Mouse (Mus musculus) CH12.LX (cell line): ENCODE measurements around the gene Mfsd4b1. TPM values are rescaled to one million over a fixed set of nuclear protein-coding genes. Genes with fewer than 3 reads are reported as not detected.

ENCODE experiments used
- DNase-seq: peaks from one replicate; pipeline ENCODE4 v3.0.0-alpha.2; 2013; ENCODE audit errors: extremely low read depth
- H3K27ac ChIP-seq: 2 replicates; pipeline ENCODE4 v1.5.1; 2012; ENCODE audit warnings: low read depth, mild to moderate bottlenecking, control low read depth, moderate library complexity; ENCODE audit not compliant: insufficient read depth
- H3K27me3 ChIP-seq: replicated peaks from 2 replicates; pipeline ENCODE3; 2012; ENCODE audit warnings: inconsistent platforms
- H3K36me3 ChIP-seq, 2 experiments: replicated peaks in 1 of 2; 2 replicates each; pipeline versions ENCODE3 to v1.6.1; 2012; ENCODE audit warnings: inconsistent platforms in 1 of 2, low read length in 1 of 2, mild to moderate bottlenecking in 1 of 2, mixed read lengths in 1 of 2, moderate library complexity in 1 of 2; ENCODE audit not compliant: control insufficient read depth in 1 of 2, insufficient read depth in 1 of 2
- H3K4me1 ChIP-seq, 2 experiments: 2 replicates each; pipeline ENCODE4 v1.6.1; 2012; ENCODE audit warnings: inconsistent platforms in 1 of 2, moderate library complexity in 1 of 2; ENCODE audit not compliant: insufficient read depth in 2 of 2, control insufficient read depth in 1 of 2
- H3K4me2 ChIP-seq: 2 replicates; pipeline ENCODE4 v1.6.1; 2012; ENCODE audit warnings: low read depth, mild to moderate bottlenecking, control low read depth; ENCODE audit not compliant: poor library complexity, insufficient read depth, severe bottlenecking
- H3K4me3 ChIP-seq, 3 experiments: fragments of 150-350 bp in 1 of 3; sonication (generic) in 1 of 3; replicated peaks in 1 of 3; 2 replicates each; pipeline versions ENCODE3 to v1.5.1; 2011 to 2012; ENCODE audit warnings: low read depth in 2 of 3, low read length in 2 of 3, mild to moderate bottlenecking in 2 of 3, moderate library complexity in 2 of 3, control low read depth in 1 of 3, improper control_type of control experiment in 1 of 3, inconsistent platforms in 1 of 3, mixed read lengths in 1 of 3; ENCODE audit not compliant: poor library complexity in 1 of 3
- H3K79me2 ChIP-seq: replicated peaks from 2 replicates; pipeline ENCODE4 v1.6.1; 2012; ENCODE audit warnings: mild to moderate bottlenecking, moderate library complexity; ENCODE audit not compliant: control insufficient read depth, poor library complexity, insufficient read depth, severe bottlenecking; ENCODE audit errors: extremely low read depth
- H3K9ac ChIP-seq: 2 replicates; pipeline ENCODE4 v1.6.1; 2012; ENCODE audit warnings: low read depth, mild to moderate bottlenecking, control low read depth, moderate library complexity; ENCODE audit not compliant: insufficient read depth
- H3K9me3 ChIP-seq: replicated peaks from 2 replicates; pipeline ENCODE3; 2012; ENCODE audit warnings: low read length, inconsistent platforms, mixed read lengths
- BHLHE40 ChIP-seq: IDR thresholded peaks from 2 replicates; pipeline ENCODE4 v1.6.1; 2011; ENCODE audit warnings: mild to moderate bottlenecking, low read depth, low read length, improper control_type of control experiment
- CHD1 ChIP-seq: IDR thresholded peaks from 2 replicates; pipeline ENCODE4 v1.6.1; 2012; ENCODE audit warnings: low read depth, low read length, improper control_type of control experiment, inconsistent platforms
- CTCF ChIP-seq, 2 experiments: IDR thresholded peaks in 1 of 2; conservative IDR thresholded peaks in 1 of 2; 2 replicates each; pipeline ENCODE4 v1.5.1; 2011 to 2012; ENCODE audit warnings: low read depth in 2 of 2, low read length in 2 of 2, improper control_type of control experiment in 1 of 2, inconsistent platforms in 1 of 2, mild to moderate bottlenecking in 1 of 2, moderate library complexity in 1 of 2
- E2F4 ChIP-seq: IDR thresholded peaks from 2 replicates; pipeline ENCODE4 v1.6.1; 2011; ENCODE audit warnings: low read depth, low read length, improper control_type of control experiment; ENCODE audit not compliant: insufficient replicate concordance
- EP300 ChIP-seq: IDR thresholded peaks from 2 replicates; pipeline ENCODE4 v1.6.1; 2011; ENCODE audit warnings: low read length, improper control_type of control experiment
- ETS1 ChIP-seq: conservative IDR thresholded peaks from 2 replicates; pipeline ENCODE4 v1.6.1; 2012; ENCODE audit warnings: low read depth, mild to moderate bottlenecking, inconsistent platforms, low read length, improper control_type of control experiment, moderate library complexity
- JUN ChIP-seq: IDR thresholded peaks from 2 replicates; pipeline ENCODE4 v1.6.1; 2011; ENCODE audit warnings: low read depth, mild to moderate bottlenecking, low read length, improper control_type of control experiment, moderate library complexity; ENCODE audit not compliant: insufficient read depth
- JUND ChIP-seq: conservative IDR thresholded peaks from 2 replicates; pipeline ENCODE4 v1.6.1; 2011; ENCODE audit warnings: low read depth, low read length, improper control_type of control experiment
- KAT2A ChIP-seq: IDR thresholded peaks from 2 replicates; pipeline ENCODE4 v1.6.1; 2012; ENCODE audit warnings: low read length, improper control_type of control experiment, inconsistent platforms; ENCODE audit not compliant: insufficient replicate concordance
- MAFK ChIP-seq: IDR thresholded peaks from 2 replicates; pipeline ENCODE4 v1.6.1; 2011; ENCODE audit warnings: low read length, improper control_type of control experiment; ENCODE audit not compliant: insufficient replicate concordance
- MAZ ChIP-seq: IDR thresholded peaks from 2 replicates; pipeline ENCODE4 v1.6.1; 2012; ENCODE audit warnings: low read depth, mild to moderate bottlenecking, inconsistent platforms, low read length, improper control_type of control experiment, moderate library complexity
- MEF2A ChIP-seq: IDR thresholded peaks from 2 replicates; pipeline ENCODE4 v1.6.1; 2014; ENCODE audit warnings: low read depth, mild to moderate bottlenecking, inconsistent platforms, low read length, improper control_type of control experiment, borderline replicate concordance
- MYC ChIP-seq: IDR thresholded peaks from 2 replicates; pipeline ENCODE4 v1.6.1; 2011; ENCODE audit warnings: low read depth, mild to moderate bottlenecking, improper control_type of control experiment, low read length
- NELFE ChIP-seq: IDR thresholded peaks from 2 replicates; pipeline ENCODE4 v1.6.1; 2011; ENCODE audit warnings: low read depth, low read length, improper control_type of control experiment
- POLR2A ChIP-seq: IDR thresholded peaks from 2 replicates; pipeline ENCODE4 v1.6.1; 2011; ENCODE audit warnings: low read depth, mild to moderate bottlenecking, improper control_type of control experiment, low read length
- RAD21 ChIP-seq: IDR thresholded peaks from 2 replicates; pipeline ENCODE4 v1.6.1; 2011; ENCODE audit warnings: low read depth, mild to moderate bottlenecking, low read length, improper control_type of control experiment, moderate library complexity
- RCOR1 ChIP-seq: conservative IDR thresholded peaks from 2 replicates; pipeline ENCODE4 v1.6.1; 2012; ENCODE audit warnings: low read depth, mild to moderate bottlenecking, inconsistent platforms, low read length, improper control_type of control experiment
- SIN3A ChIP-seq: IDR thresholded peaks from 2 replicates; pipeline ENCODE4 v1.6.1; 2012; ENCODE audit warnings: low read length, improper control_type of control experiment, inconsistent platforms
- SMC3 ChIP-seq: IDR thresholded peaks from 2 replicates; pipeline ENCODE4 v1.6.1; 2011; ENCODE audit warnings: low read depth, low read length, improper control_type of control experiment
- TBP ChIP-seq: conservative IDR thresholded peaks from 2 replicates; pipeline ENCODE4 v1.6.1; 2011; ENCODE audit warnings: low read depth, low read length, improper control_type of control experiment
- TCF12 ChIP-seq: IDR thresholded peaks from 2 replicates; pipeline ENCODE4 v1.6.1; 2014; ENCODE audit warnings: low read depth, mild to moderate bottlenecking, inconsistent platforms, low read length, improper control_type of control experiment
- ZC3H11A ChIP-seq: IDR thresholded peaks from 2 replicates; pipeline ENCODE4 v1.6.1; 2012; ENCODE audit warnings: low read depth, mild to moderate bottlenecking, inconsistent platforms, low read length, improper control_type of control experiment
- ZKSCAN1 ChIP-seq: IDR thresholded peaks from 2 replicates; pipeline ENCODE4 v1.6.1; 2012; ENCODE audit warnings: low read depth, inconsistent platforms, low read length, improper control_type of control experiment, borderline replicate concordance
- ZMIZ1 ChIP-seq: IDR thresholded peaks from 2 replicates; pipeline ENCODE4 v1.6.1; 2012; ENCODE audit warnings: low read depth, mild to moderate bottlenecking, inconsistent platforms, low read length, improper control_type of control experiment
- ZNF384 ChIP-seq: IDR thresholded peaks from 2 replicates; pipeline ENCODE4 v1.6.1; 2012; ENCODE audit warnings: low read depth, low read length, improper control_type of control experiment, inconsistent platforms
- dilution Hi-C: fragments of 300-500 bp; cut with MboI; formaldehyde crosslinking; loops from 2 replicates; pipeline ENCODE4 v1.14.3; 2020; ENCODE audit warnings: low sequenced_read_pairs; ENCODE audit not compliant: extremely low pct_unique_long_range_greater_than_20kb, extremely low pct_ligation_motif_present
- in situ Hi-C: fragments of 300-500 bp; cut with MboI; formaldehyde crosslinking; loops from 3 replicates; pipeline ENCODE4 v1.14.3; 2019; ENCODE audit warnings: low sequenced_read_pairs, low pct_ligation_motif_present, low pct_unique_long_range_greater_than_20kb, mixed read lengths
- polyA plus RNA-seq: library from polyadenylated mRNA; unstranded; fragments of >175 nt; gene quantifications from 2 replicates; pipeline ENCODE4 v1.2.1, GENCODE M21; 2012; ENCODE audit warnings: low read depth; ENCODE audit not compliant: insufficient read length
- total RNA-seq, 2 experiments: library from RNA; depleted of rRNA; stranded (reverse); fragments of 300-350 nt in 1 of 2; fragments of >200 nt in 1 of 2; gene quantifications; 2 replicates each; pipeline ENCODE4 v1.2.3; 2012 to 2014

Mfsd4b1 gene
- total and polyA plus RNA-seq, 3 experiments = not detected

GRCm38 (mm10) chr10:40034956-40035355 lies 9.9 kb upstream of the Mfsd4b1 start:
- Histone ChIP-seq H3K4me2 (no peak overlapping the region), H3K4me1 (no peaks in the 10 kb centered on the region), H3K27ac (no peak overlapping the region), H3K79me2 (no peaks in the 10 kb centered on the region), H3K27me3 (no peaks in the 10 kb centered on the region), H3K4me3 (no peak overlapping the region), H3K9me3 (no peaks in the 10 kb centered on the region), H3K36me3 (no peaks in the 10 kb centered on the region), H3K9ac (no peak overlapping the region)
- no peak for DNase-seq
- TF ChIP-seq MEF2A (no peak), MAFK (no peak), JUN (no peak), TBP (no peak), POLR2A (no peak)
- in situ Hi-C loops (no loop called here), dilution Hi-C loops (no loop called here)

GRCm38 (mm10) chr10:40032897-40033296 lies 7.8 kb upstream of the Mfsd4b1 start:
- H3K4me3 ChIP-seq = no peak overlapping the region
- H3K9ac ChIP-seq = no peak overlapping the region
- H3K4me1 ChIP-seq = no peaks in the 10 kb centered on the region
- DNase-seq = no peak
- H3K27ac ChIP-seq = no peak overlapping the region
- dilution Hi-C loops = no loop called here
- H3K4me2 ChIP-seq = no peak overlapping the region
- H3K9me3 ChIP-seq = no peaks in the 10 kb centered on the region
- in situ Hi-C loops = no loop called here
- H3K79me2 ChIP-seq = no peaks in the 10 kb centered on the region
- no peaks in the 10 kb centered on the region for H3K27me3 ChIP-seq
- TF ChIP-seq CTCF (conservative IDR thresholded peaks at IDR 0.05 in 1 of 2, IDR thresholded peaks at IDR 0.05 in 1 of 2; ENCODE audit: low read depth in 2 of 2, low read length in 2 of 2) = no peak
- no peak for TF ChIP-seq ZMIZ1
- TF ChIP-seq EP300 = no peak
- no peak for TF ChIP-seq ZNF384
- no peak for TF ChIP-seq SMC3
- no peak for TF ChIP-seq ZC3H11A
- no peak for TF ChIP-seq TBP
- no peak for TF ChIP-seq JUN
- TF ChIP-seq CHD1 = no peak
- TF ChIP-seq E2F4 = no peak
- no peak for TF ChIP-seq JUND
- no peak for TF ChIP-seq MAZ
- no peaks in the 10 kb centered on the region for H3K36me3 ChIP-seq

GRCm38 (mm10) chr10:40030716-40031115 lies 5.6 kb upstream of the Mfsd4b1 start:
- dilution Hi-C loops (no loop called here), in situ Hi-C loops (no loop called here)
- DNase-seq = no peak
- Histone ChIP-seq H3K36me3 (no peaks in the 10 kb centered on the region), H3K4me3 (no peak overlapping the region), H3K9ac (no peak overlapping the region), H3K27ac (no peak overlapping the region), H3K27me3 (no peaks in the 10 kb centered on the region), H3K4me2 (no peak overlapping the region), H3K79me2 (no peaks in the 10 kb centered on the region), H3K4me1 (no peaks in the 10 kb centered on the region), H3K9me3 (peaks cover 2% of the 10 kb centered on the region)
- TF ChIP-seq CHD1 (no peak), MEF2A (no peak), RAD21 (no peak), ZC3H11A (no peak), ZKSCAN1 (no peak), NELFE (no peak), ETS1 (no peak), CTCF (conservative IDR thresholded peaks at IDR 0.05 in 1 of 2, IDR thresholded peaks at IDR 0.05 in 1 of 2; ENCODE audit: low read depth in 2 of 2, low read length in 2 of 2) (no peak), BHLHE40 (no peak), KAT2A (no peak), EP300 (no peak), POLR2A (no peak), MAFK (no peak), MYC (no peak), SIN3A (no peak), RCOR1 (no peak), TCF12 (no peak)
